Mouse (Mus musculus) hindbrain, postnatal 0 days (tissue): ENCODE results near the gene Gfpt2. TPM values are rescaled to one million over a fixed set of nuclear protein-coding genes. Genes with fewer than 3 reads are reported as not detected.

ENCODE experiments used
- ATAC-seq: fragments of 200-750 bp; cut with Nextera tagmentation; 2 replicates; pipeline ENCODE4 v1.8.0; 2017; ENCODE audit warnings: mild to moderate bottlenecking, moderate TSS enrichment, moderate library complexity
- DNase-seq: peaks from one replicate; pipeline ENCODE4 v3.0.0-alpha.2; 2015; ENCODE audit warnings: low spot score
- H3K27ac ChIP-seq: fragments of 300-500 bp; sonication (generic); 2 replicates; pipeline ENCODE4 v1.5.1; 2014; ENCODE audit warnings: mild to moderate bottlenecking
- H3K27me3 ChIP-seq: fragments of 300-500 bp; sonication (generic); 2 replicates; pipeline ENCODE4 v1.6.1; 2014; ENCODE audit warnings: low read length, mixed read lengths; ENCODE audit not compliant: insufficient read depth
- H3K36me3 ChIP-seq: fragments of 300-500 bp; sonication (generic); 2 replicates; pipeline ENCODE4 v1.6.1; 2014; ENCODE audit warnings: low read length, mixed read lengths; ENCODE audit not compliant: insufficient read depth
- H3K4me1 ChIP-seq: fragments of 300-500 bp; sonication (generic); 2 replicates; pipeline ENCODE4 v1.6.1; 2014; ENCODE audit warnings: antibody characterized with exemption, low read length, mixed read lengths; ENCODE audit not compliant: insufficient read depth
- H3K4me2 ChIP-seq: fragments of 300-500 bp; sonication (generic); 2 replicates; pipeline ENCODE4 v1.6.1; 2014; ENCODE audit warnings: low read depth, mild to moderate bottlenecking, low read length, moderate library complexity, mixed read lengths
- H3K4me3 ChIP-seq: fragments of 300-500 bp; sonication (generic); 2 replicates; pipeline ENCODE4 v1.5.1; 2014; ENCODE audit warnings: low read length
- H3K9ac ChIP-seq: fragments of 300-500 bp; sonication (generic); replicated peaks from 2 replicates; pipeline ENCODE4 v1.6.1; 2014; ENCODE audit warnings: mild to moderate bottlenecking, low read length, moderate library complexity, mixed read lengths
- H3K9me3 ChIP-seq: fragments of 300-500 bp; sonication (generic); 2 replicates; pipeline ENCODE4 v1.6.1; 2016; ENCODE audit warnings: low read length, mixed read lengths
- CTCF ChIP-seq: IDR thresholded peaks from 2 replicates; pipeline ENCODE4 v1.5.1; 2016; ENCODE audit warnings: antibody characterized with exemption, control low read depth, low read depth
- WGBS: fragments of 180-500 bp; shearing (Covaris S2); extraction: QIAGEN DNeasy Blood & Tissue Kit; methylation state at CpG from one replicate; pipeline ENCODE4 v1.1.7; 2014; 5-methylcytosine and 5-hydroxymethylcytosine counted together
- polyA plus RNA-seq: library from polyadenylated mRNA; unstranded; fragments of >200 nt; fragmentation: Nextera tagmentation; extraction: Ambion mirVana; gene quantifications from 2 replicates; pipeline ENCODE4 v1.2.1, GENCODE M21; 2015
- total RNA-seq: library from RNA; depleted of rRNA; stranded (reverse); fragments of >200 nt; gene quantifications from 2 replicates; pipeline ENCODE4 v1.2.3, GENCODE M21; 2014

Gene Gfpt2
- total and polyA plus RNA-seq, 2 experiments from 2014 or later: 2.5 to 5.0 TPM

DNA sequence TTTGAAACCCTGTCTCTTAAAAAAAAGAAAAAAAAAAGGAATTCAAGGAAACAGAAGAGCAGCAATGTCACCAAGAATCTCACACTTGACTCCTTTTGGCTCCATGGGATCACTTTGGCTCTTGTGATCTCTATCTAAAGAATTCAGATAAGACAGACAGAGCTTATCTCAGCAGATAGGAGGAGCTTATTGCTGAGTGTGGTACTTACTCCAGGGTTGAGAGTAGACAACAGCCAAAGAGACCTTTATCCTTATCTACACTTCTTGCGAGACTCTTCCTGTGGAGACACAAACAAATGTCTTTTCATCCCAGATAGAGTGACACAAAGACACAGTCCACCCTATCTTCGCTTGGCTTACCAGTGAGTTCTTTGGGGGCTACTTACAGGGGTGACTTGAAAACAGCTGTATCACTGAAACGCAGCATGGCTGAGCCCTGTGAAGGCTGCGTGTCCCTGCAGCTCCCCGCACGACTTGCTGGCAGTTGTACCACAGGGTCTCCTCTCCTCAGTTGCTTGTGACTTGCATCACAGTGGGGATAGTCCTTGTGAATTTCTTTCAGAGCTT is 12.1 kb upstream of the Gfpt2 start:
- no peak overlapping the region for H3K4me2 ChIP-seq
- no peaks in the 10 kb centered on the region for H3K4me1 ChIP-seq
- ATAC-seq (no peak), DNase-seq (no peak)
- no peaks in the 10 kb centered on the region for H3K36me3 ChIP-seq
- H3K4me3 ChIP-seq: no peak overlapping the region
- H3K27ac ChIP-seq: no peak overlapping the region
- 71% methylated on average over 6 of the region's 6 CpGs for WGBS
- H3K27me3 ChIP-seq: no peaks in the 10 kb centered on the region
- no peaks in the 10 kb centered on the region for H3K9me3 ChIP-seq
- H3K9ac ChIP-seq: no peak overlapping the region
- TF ChIP-seq CTCF: no peak

GRCm38 (mm10) chr11:49793131-49793530 is 847 bp upstream of the Gfpt2 start:
- Histone ChIP-seq H3K4me3 (no peak overlapping the region), H3K27ac (no peak overlapping the region), H3K9me3 (0 out of 2 replicates have a peak, but pooled peaks cover 2% of the 10 kb centered on the region), H3K4me2 (no peak overlapping the region), H3K36me3 (no peaks in the 10 kb centered on the region), H3K9ac (no peak overlapping the region), H3K27me3 (no peaks in the 10 kb centered on the region), H3K4me1 (no peaks in the 10 kb centered on the region)
- no peak for DNase-seq
- no peak for TF ChIP-seq CTCF
- ATAC-seq: no peak
- 5% methylated on average over 14 of the region's 14 CpGs for WGBS

DNA sequence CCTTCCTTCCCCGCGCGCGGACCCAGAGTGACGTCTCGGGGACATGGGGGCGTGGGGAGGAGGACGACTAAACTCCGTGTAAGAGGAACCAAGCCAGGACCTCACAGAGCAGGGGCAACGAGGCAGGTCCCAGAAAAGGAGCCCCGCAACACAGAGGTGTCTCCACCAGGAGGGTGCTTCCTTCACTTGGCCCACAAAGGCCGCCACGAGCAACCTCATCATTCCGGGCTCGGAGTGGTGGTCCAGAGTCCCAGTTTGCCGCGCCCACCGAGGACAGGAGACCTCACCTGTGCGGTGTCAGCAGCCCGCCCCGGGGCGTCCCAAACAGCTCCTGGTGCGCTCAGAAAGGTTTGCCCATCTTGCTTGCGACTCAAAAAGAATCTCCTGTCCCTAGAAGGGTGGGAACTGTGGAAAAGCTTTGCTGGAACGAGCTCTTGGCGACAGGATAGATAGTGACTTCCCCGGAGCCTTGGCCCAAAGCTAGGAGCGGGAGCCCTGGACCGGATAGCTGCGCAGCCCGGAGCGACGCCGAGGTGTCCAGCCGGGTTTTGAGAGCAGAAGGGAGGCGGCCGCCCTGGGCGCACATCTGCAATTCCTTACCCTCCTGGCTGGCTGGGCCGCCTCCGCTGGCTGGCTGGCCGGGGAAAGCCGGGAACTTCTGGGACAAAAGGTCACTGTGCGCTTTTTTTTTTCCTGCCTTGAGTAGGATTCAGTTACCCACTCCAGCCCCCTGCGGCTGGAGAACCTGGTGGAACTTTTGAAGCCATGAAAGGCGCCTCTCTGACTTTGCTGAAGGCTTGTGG is 565 bp downstream of the Gfpt2 start:
- no peaks in the 10 kb centered on the region for H3K4me1 ChIP-seq
- 0 out of 2 replicates have a peak, but pooled peaks cover 2% of the 10 kb centered on the region for H3K9me3 ChIP-seq
- no peak for DNase-seq
- ATAC-seq: no peak; the same call in 1 of the 2 replicates
- no peaks in the 10 kb centered on the region for H3K27me3 ChIP-seq
- no peaks in the 10 kb centered on the region for H3K36me3 ChIP-seq
- TF ChIP-seq CTCF: no peak
- no peak overlapping the region for H3K27ac ChIP-seq
- H3K9ac ChIP-seq: peak overlapping the region; percentile 60
- H3K4me2 ChIP-seq: peak overlapping the region; percentile 89
- H3K4me3 ChIP-seq: peak overlapping the region; percentile 52
- 3% methylated on average over 43 of the region's 45 CpGs for WGBS

DNA sequence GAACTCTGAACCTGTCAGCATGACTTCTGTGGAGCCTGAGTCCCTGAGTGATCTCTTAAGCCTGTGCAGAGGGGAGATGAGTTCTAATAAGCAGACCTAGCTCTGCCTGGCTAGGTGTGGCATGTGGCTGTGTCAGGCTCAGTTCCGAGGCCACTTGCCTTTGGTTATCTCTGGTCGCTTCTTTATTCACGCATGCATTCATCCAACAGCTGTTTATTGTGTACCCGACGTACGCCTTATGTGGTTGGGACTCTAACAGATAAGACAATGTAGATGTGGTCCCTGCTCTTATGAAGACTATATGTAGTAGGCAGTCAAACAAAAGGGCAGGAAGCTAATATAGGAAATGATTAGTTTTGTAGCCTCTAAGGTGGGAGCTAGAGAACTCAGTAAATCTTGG is 5.0 kb downstream of the Gfpt2 start:
- H3K27me3 ChIP-seq: no peaks in the 10 kb centered on the region
- peaks cover 14% of the 10 kb centered on the region for H3K4me1 ChIP-seq
- no peak for ATAC-seq
- no peak overlapping the region for H3K9ac ChIP-seq
- WGBS: 79% methylated on average over 6 of the region's 6 CpGs
- H3K36me3 ChIP-seq: no peaks in the 10 kb centered on the region
- no peak for TF ChIP-seq CTCF
- no peaks in the 10 kb centered on the region for H3K9me3 ChIP-seq
- H3K27ac ChIP-seq: no peak overlapping the region
- no peak overlapping the region for H3K4me3 ChIP-seq
- DNase-seq: no peak
- no peak overlapping the region for H3K4me2 ChIP-seq

DNA sequence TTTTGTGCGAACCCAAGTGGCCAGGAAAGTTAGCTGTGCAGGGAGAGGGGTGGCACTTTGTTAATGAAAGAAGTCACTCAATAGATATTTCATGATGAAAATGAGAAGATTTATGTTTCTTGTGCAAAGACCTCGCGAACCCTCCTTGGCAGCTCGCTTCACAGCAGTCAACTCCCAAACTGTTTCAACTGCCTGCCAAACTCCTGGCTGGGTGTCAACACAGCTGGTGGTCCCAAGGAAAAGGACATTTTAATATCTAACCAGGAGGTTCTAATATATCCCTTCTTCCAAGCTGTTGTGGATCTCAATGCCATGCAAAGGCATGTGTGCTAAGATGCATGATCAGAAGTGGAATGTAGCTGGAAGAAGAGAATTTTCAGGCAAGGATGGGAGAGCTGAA is 7.5 kb downstream of the Gfpt2 start:
- no peak for TF ChIP-seq CTCF
- ATAC-seq (no peak), DNase-seq (no peak)
- 0 out of 2 replicates have a peak overlapping the region, but pooled peaks have one; percentile 21 for H3K4me2 ChIP-seq
- no peaks in the 10 kb centered on the region for H3K36me3 ChIP-seq
- H3K27me3 ChIP-seq: no peaks in the 10 kb centered on the region
- H3K4me3 ChIP-seq: no peak overlapping the region
- WGBS: 46% methylated on average over 4 of the region's 4 CpGs
- H3K4me1 ChIP-seq: peaks cover 14% of the 10 kb centered on the region
- no peak overlapping the region for H3K27ac ChIP-seq
- H3K9ac ChIP-seq: no peak overlapping the region
- H3K9me3 ChIP-seq: no peaks in the 10 kb centered on the region

- DNase-seq: no peak
- ATAC-seq: no peak
- no peak overlapping the region for H3K27ac ChIP-seq
- no peak overlapping the region for H3K9ac ChIP-seq
- H3K4me2 ChIP-seq: no peak overlapping the region
- no peaks in the 10 kb centered on the region for H3K36me3 ChIP-seq
- H3K4me3 ChIP-seq: no peak overlapping the region
- H3K27me3 ChIP-seq: no peaks in the 10 kb centered on the region
- no peaks in the 10 kb centered on the region for H3K9me3 ChIP-seq
- H3K4me1 ChIP-seq: peaks cover 14% of the 10 kb centered on the region
- TF ChIP-seq CTCF: no peak
- 93% methylated on average over 4 of the region's 4 CpGs for WGBS
These were observed 9.8 kb downstream of the Gfpt2 start for GRCm38 (mm10) chr11:49803801-49804200.

DNA sequence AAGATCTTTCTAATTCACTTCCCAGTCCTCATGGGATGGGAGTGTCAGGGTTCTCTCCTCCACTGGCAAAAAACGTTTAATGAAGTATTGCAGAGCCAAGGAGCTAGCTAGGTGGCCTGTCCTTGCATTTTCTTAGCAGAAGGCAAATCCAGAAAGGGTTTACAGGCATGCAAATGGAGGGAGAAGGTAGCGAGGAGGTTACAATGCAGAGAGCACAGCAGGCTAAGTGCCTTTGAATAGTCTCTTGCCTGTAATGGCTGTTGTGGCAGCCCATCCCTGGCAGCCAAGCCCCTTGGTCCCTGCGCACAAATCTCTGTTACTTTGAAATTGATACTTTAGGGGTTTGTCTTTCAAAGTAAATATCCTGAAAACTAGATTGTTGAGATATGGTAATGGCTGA is 12.2 kb downstream of the Gfpt2 start:
- H3K27me3 ChIP-seq: no peaks in the 10 kb centered on the region
- peaks cover 6% of the 10 kb centered on the region; the same call in 1 of the 2 replicates for H3K4me1 ChIP-seq
- 0 out of 2 replicates have a peak, but pooled peaks cover 2% of the 10 kb centered on the region for H3K36me3 ChIP-seq
- no peak overlapping the region for H3K4me3 ChIP-seq
- H3K27ac ChIP-seq: no peak overlapping the region
- ATAC-seq (no peak), DNase-seq (no peak)
- no peak overlapping the region for H3K4me2 ChIP-seq
- no peak overlapping the region for H3K9ac ChIP-seq
- WGBS: 26% methylated on average over 3 of the region's 3 CpGs
- TF ChIP-seq CTCF: no peak
- H3K9me3 ChIP-seq: no peaks in the 10 kb centered on the region
